Mouse (Mus musculus) liver, embryonic 13.5 days (tissue): ENCODE data around the gene Sec14l1. TPM values are rescaled to one million over a fixed set of nuclear protein-coding genes. Genes with fewer than 3 reads are reported as not detected.

Source experiments
- ATAC-seq: fragments of 200-750 bp; cut with Nextera tagmentation; 2 replicates; pipeline ENCODE4 v1.8.0; 2017; ENCODE audit warnings: low read depth, mild to moderate bottlenecking, moderate number of reproducible peaks, moderate library complexity
- DNase-seq: peaks from one replicate; pipeline ENCODE4 v3.0.0; 2022
- H3K27ac ChIP-seq: fragments of 300-500 bp; sonication (generic); 2 replicates; pipeline ENCODE4 v1.5.1; 2015; ENCODE audit warnings: moderate library complexity, mild to moderate bottlenecking, inconsistent platforms
- H3K27me3 ChIP-seq: fragments of 300-500 bp; sonication (generic); 2 replicates; pipeline ENCODE4 v1.6.1; 2015; ENCODE audit warnings: mild to moderate bottlenecking, inconsistent platforms
- H3K36me3 ChIP-seq: fragments of 300-500 bp; sonication (generic); 2 replicates; pipeline ENCODE4 v1.6.1; 2015; ENCODE audit warnings: mild to moderate bottlenecking, inconsistent platforms
- H3K4me1 ChIP-seq: fragments of 300-500 bp; sonication (generic); replicated peaks from 2 replicates; pipeline ENCODE4 v1.6.1; 2015; ENCODE audit warnings: inconsistent platforms
- H3K4me2 ChIP-seq: fragments of 300-500 bp; sonication (generic); 2 replicates; pipeline ENCODE4 v1.6.1; 2015; ENCODE audit warnings: inconsistent platforms, mild to moderate bottlenecking, moderate library complexity
- H3K4me3 ChIP-seq: fragments of 300-500 bp; sonication (generic); replicated peaks from 2 replicates; pipeline ENCODE4 v1.5.1; 2015; ENCODE audit warnings: mild to moderate bottlenecking, inconsistent platforms
- H3K9ac ChIP-seq: fragments of 300-500 bp; sonication (generic); 2 replicates; pipeline ENCODE4 v1.6.1; 2015; ENCODE audit warnings: mild to moderate bottlenecking, inconsistent platforms
- H3K9me3 ChIP-seq: fragments of 300-500 bp; sonication (generic); replicated peaks from 2 replicates; pipeline ENCODE4 v1.6.1; 2016; ENCODE audit warnings: inconsistent platforms
- WGBS: fragments of 180-500 bp; shearing (Covaris S2); methylation state at CpG from one replicate; pipeline ENCODE4 v1.1.7; 2015; ENCODE audit not compliant: insufficient replicate concordance; 5-methylcytosine and 5-hydroxymethylcytosine counted together
- polyA plus RNA-seq: library from polyadenylated mRNA; unstranded; fragments of >200 nt; fragmentation: Nextera tagmentation; extraction: Ambion mirVana; gene quantifications from 2 replicates; pipeline ENCODE4 v1.2.1, GENCODE M21; 2015

The Sec14l1 gene
- polyA plus RNA-seq, 1 experiment from 2014 or later: 19.7 TPM

DNA sequence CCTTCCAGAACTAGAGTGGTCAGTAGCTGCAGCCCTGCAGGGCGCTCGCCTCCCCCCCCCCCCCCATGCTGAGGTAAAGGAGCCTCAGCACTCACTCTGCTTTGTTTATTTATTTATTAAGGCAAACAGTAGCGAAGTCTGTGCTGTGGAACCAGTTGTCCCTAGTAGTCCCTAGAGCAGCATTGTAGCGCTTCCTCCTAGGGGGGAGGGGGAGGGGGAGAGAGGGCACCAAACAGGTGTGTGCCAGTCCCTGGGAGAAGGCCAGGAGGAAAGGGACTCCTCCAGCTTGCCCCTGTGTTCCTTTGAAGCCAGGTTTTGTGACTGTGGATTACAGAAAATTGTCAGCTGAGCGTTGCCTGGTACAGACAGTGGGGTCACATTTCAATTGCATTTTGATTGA is 4.8 kb downstream of the Sec14l1 start:
- DNase-seq: no peak
- no peak for ATAC-seq
- Histone ChIP-seq H3K27me3 (no peaks in the 10 kb centered on the region), H3K4me3 (no peak overlapping the region), H3K9me3 (no peaks in the 10 kb centered on the region), H3K9ac (no peak overlapping the region), H3K4me1 (peaks cover 61% of the 10 kb centered on the region), H3K36me3 (peaks cover 33% of the 10 kb centered on the region), H3K27ac (no peak overlapping the region), H3K4me2 (no peak overlapping the region)
- WGBS: 68% methylated on average over 4 of the region's 5 CpGs

DNA sequence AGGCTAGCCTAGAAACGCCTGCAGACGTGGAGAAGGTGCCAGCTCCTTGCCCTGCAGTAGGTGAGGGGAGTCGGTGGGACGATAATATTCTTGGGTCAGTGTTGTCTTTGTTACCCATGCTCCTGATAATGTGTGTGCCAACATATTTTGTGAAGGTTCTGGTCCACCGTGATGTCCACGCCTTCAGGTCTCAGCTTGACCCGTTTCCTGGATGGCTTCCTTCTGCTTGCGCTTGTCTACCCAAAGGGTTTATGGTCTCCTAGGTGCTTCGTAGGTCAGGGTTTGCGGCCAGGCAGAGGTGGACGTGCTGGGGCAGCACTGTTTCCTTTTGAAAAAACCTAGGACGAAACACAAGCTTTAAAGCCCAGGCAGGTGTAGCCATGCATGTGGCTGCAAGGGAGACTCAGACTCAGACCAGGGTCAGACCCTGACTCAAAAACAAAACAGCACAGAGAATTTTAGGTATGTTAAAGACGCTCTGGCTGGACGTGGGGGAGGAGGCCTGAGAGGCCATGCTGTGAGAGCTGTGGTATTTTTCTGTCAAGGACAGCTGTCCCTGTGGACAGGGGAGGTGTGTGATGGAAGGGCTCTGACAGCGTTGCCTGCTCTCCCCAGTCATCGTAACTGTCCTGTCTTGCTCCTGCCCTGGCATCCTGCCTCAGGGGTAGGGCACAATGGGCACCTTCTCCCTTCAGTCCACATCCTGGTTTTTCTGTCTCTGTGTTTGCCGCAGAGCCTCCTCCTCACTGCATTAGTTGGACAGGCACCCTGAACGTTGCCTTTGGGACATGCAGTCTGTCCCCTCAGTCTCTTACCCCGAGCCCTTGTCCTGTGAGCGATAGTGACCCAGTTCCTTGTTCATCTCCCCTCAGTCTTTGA is 5.6 kb downstream of the Sec14l1 start:
- Histone ChIP-seq H3K36me3 (peaks cover 35% of the 10 kb centered on the region), H3K9me3 (no peaks in the 10 kb centered on the region), H3K4me3 (no peak overlapping the region), H3K9ac (no peak overlapping the region), H3K27ac (no peak overlapping the region), H3K4me1 (peaks cover 61% of the 10 kb centered on the region), H3K27me3 (no peaks in the 10 kb centered on the region), H3K4me2 (no peak overlapping the region)
- DNase-seq: no peak
- no peak for ATAC-seq
- WGBS: 69% methylated on average over 20 of the region's 20 CpGs

DNA sequence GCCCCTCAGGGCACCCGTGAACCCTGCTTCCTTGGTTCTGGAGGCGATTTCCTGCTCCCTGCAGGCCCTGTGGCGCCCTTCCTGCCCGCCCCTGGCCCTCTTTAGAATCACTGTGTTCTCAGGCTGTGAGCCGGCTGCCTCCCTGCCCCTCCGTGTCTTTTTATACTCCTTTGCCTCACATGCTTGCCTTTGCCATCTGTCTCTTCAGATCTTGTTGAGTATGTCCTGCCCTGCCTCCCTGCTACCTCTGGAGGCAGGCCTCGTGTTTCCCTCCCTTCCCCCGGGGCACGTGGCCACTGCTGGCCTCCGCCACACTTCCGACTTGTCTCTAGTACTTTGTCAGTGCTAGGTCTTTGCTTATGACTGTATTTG is 6.2 kb downstream of the Sec14l1 start:
- peaks cover 56% of the 10 kb centered on the region for H3K4me1 ChIP-seq
- no peaks in the 10 kb centered on the region for H3K27me3 ChIP-seq
- H3K9me3 ChIP-seq: no peaks in the 10 kb centered on the region
- ATAC-seq: no peak; the same call in 1 of the 2 replicates
- H3K4me3 ChIP-seq: no peak overlapping the region
- 51% methylated on average over 11 of the region's 11 CpGs for WGBS
- H3K36me3 ChIP-seq: peaks cover 37% of the 10 kb centered on the region
- no peak for DNase-seq
- no peak overlapping the region for H3K4me2 ChIP-seq
- H3K27ac ChIP-seq: no peak overlapping the region
- no peak overlapping the region for H3K9ac ChIP-seq

DNA sequence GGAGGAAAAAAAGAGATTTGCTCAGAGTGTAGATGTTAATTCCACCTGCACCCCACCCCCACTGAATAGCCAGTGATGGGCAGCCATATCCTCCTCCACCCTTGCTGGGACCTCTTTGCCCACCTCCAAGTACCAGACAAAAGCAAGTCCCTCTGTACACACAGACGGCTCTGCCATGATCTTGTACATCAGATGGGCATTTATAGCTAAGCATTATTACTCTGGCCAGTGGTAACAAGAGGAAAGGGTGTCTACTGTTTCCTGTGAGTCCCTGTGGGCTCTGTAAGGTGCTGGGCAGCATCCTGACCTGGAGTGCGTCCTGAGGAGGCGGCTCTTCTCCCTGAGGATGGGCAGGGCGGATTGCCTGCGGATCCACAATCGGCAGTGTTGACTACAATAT is 7.0 kb downstream of the Sec14l1 start:
- no peak overlapping the region for H3K27ac ChIP-seq
- ATAC-seq: no peak
- 91% methylated on average over 6 of the region's 6 CpGs for WGBS
- peaks cover 55% of the 10 kb centered on the region for H3K4me1 ChIP-seq
- no peak overlapping the region for H3K4me2 ChIP-seq
- no peaks in the 10 kb centered on the region for H3K9me3 ChIP-seq
- no peaks in the 10 kb centered on the region for H3K27me3 ChIP-seq
- no peak overlapping the region for H3K4me3 ChIP-seq
- H3K36me3 ChIP-seq: peaks cover 33% of the 10 kb centered on the region
- no peak overlapping the region for H3K9ac ChIP-seq
- no peak for DNase-seq

DNA sequence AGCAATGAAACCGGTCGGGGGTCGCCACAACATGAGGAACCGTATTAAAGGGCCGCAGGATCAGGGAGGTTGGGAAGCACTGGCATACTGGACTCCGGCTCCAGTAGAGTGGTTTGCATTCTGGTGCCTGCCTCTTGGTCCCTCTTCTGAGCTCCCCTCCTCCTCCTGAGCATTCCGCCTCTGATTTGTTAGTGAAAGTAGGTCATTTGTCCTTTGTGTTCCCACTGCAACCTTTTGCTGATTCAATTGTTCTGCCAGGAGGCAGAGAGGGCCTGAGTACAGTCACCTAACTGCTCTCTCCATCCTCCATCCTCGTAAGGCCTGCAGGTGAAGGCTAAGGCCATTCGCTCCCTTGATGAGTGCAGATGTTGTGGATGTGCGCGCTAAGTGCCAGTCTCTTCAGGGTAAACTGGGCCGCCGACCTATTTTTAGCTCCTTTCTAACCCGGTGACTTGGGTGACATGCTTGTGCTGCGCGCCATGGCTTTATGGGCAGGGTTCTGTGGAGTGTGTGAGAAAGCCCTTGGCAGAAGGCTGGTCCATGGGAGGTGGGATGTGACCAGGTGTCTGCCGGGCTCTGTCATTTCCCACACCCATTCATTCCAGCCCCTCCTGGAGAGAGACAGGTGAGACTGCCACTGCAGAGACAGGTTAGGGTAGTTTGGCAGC is 8.6 kb downstream of the Sec14l1 start:
- 89% methylated on average over 17 of the region's 17 CpGs for WGBS
- Histone ChIP-seq H3K9ac (no peak overlapping the region), H3K27me3 (no peaks in the 10 kb centered on the region), H3K36me3 (peaks cover 20% of the 10 kb centered on the region), H3K27ac (no peak overlapping the region), H3K4me1 (peaks cover 53% of the 10 kb centered on the region), H3K4me2 (no peak overlapping the region), H3K4me3 (no peak overlapping the region), H3K9me3 (no peaks in the 10 kb centered on the region)
- DNase-seq (no peak), ATAC-seq (no peak)

DNA sequence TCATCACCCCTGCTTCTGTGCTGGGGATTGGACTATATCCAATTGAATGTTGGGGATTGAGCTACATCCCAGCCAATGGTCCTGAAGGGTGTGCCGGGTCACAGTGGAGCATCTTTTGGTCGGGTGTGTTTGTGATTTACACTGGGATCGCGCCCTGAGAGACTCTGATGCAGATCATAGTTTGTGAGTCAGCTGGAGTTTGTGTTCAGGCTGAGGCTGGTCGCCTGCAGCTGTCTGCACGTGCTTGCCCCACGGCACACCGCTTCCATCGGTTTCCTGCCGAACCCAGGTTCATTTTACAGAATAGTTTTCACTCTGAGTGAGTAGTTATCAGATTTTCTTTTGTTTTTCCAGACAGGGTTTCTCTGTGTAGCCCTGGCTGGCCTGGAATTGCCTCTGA is 9.6 kb downstream of the Sec14l1 start:
- Histone ChIP-seq H3K36me3 (peaks cover 18% of the 10 kb centered on the region; the same call in 1 of the 2 replicates), H3K27ac (no peak overlapping the region), H3K9me3 (no peaks in the 10 kb centered on the region), H3K4me3 (no peak overlapping the region), H3K4me2 (no peak overlapping the region), H3K4me1 (peaks cover 52% of the 10 kb centered on the region), H3K27me3 (no peaks in the 10 kb centered on the region), H3K9ac (no peak overlapping the region)
- 79% methylated on average over 10 of the region's 10 CpGs for WGBS
- ATAC-seq (no peak), DNase-seq (no peak)

DNA sequence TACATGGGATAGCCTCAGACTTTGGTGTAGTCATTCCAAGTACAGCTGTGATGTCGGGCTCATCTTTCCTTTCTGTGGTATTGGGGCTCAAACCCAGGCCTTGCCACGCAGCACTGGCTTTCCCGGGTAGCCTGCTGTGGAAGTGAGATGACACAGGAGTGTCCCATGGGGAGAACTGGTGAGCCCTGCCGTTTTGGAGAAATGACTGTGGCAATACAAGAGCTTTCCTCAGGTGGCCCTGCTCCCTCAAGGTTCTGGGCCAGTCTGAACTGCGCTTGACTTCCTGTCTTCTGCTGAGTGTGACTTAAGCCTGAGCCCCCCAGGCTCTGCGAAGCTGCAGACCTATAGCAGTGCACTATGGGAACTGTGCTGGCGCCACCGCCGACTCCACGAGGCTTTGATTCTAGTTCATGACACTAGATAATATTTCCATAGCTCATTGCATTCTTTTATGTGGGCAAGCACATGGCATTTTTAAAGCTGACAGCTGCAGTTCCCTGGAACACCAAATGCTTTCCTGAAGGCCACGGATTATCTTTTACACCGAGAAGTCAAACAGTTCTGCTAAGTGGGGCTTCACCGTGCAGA is 12.4 kb downstream of the Sec14l1 start:
- ATAC-seq (no peak), DNase-seq (no peak)
- Histone ChIP-seq H3K9me3 (no peaks in the 10 kb centered on the region), H3K4me1 (peaks cover 39% of the 10 kb centered on the region), H3K27me3 (no peaks in the 10 kb centered on the region), H3K27ac (peak overlapping the region; percentile 41; the same call in 1 of the 2 replicates), H3K4me2 (no peak overlapping the region), H3K36me3 (peaks cover 17% of the 10 kb centered on the region; the same call in 1 of the 2 replicates), H3K9ac (no peak overlapping the region), H3K4me3 (no peak overlapping the region)
- WGBS: 74% methylated on average over 13 of the region's 13 CpGs

DNA sequence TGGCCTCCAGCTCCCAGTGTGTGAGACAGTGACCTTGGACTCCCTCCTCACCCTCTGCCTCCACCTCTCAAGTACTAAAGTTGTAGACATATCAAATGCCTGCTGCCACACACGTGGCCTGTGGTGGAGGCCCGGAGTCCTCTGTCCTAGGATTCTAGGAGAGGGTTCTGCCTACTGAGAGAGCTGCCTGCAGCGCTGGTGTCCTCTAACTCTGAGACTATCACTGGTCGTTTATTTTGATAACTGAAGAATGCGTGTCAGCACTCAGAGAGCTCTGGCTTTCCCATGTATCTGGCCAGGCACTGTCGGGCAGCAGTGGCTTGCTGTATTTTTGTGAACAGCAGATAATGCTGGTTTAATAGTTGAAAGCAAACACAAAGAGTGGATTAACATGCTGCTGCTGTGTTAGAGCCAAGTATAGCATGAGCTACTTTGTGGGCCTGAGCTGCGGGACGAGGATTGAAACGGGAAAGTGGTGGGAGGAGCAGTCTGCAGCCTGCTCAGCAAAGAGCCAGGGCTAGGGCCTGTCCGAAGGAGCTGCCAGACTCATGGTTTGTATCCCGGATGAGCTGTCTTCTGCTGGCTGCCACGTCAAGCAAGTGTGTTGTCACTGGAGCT is 13.1 kb downstream of the Sec14l1 start:
- no peak for ATAC-seq
- Histone ChIP-seq H3K36me3 (peaks cover 10% of the 10 kb centered on the region; the same call in 1 of the 2 replicates), H3K27me3 (no peaks in the 10 kb centered on the region), H3K4me2 (no peak overlapping the region), H3K4me3 (no peak overlapping the region), H3K27ac (peak overlapping the region; percentile 41), H3K9ac (no peak overlapping the region), H3K4me1 (peaks cover 39% of the 10 kb centered on the region), H3K9me3 (no peaks in the 10 kb centered on the region)
- WGBS: 68% methylated on average over 12 of the region's 12 CpGs
- DNase-seq: no peak

DNA sequence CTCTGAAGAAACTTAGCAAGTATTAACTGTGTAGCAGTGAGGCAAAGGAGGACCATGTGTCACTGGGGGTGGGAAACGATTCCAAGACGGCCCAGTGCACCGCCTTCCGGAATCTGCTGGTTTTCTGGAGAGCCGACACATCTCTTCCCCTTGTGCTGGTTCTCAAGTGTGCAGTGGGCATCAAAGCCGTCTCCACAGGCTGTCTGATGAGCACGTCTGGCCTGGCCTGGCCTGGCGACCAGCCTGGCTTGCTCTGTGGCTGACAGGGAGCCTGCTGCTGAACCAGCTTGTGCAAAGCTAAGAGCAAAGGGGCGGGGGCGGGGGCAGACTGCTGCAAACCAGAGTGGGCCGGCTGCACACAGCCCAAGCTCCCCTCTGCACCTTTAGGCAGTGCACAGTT is 14.5 kb downstream of the Sec14l1 start:
- H3K4me2 ChIP-seq: no peak overlapping the region
- DNase-seq: no peak
- no peaks in the 10 kb centered on the region for H3K27me3 ChIP-seq
- WGBS: 72% methylated on average over 11 of the region's 11 CpGs
- no peak overlapping the region; the same call in 1 of the 2 replicates for H3K27ac ChIP-seq
- no peak; the same call in 1 of the 2 replicates for ATAC-seq
- no peaks in the 10 kb centered on the region for H3K9me3 ChIP-seq
- peaks cover 10% of the 10 kb centered on the region; the same call in 1 of the 2 replicates for H3K36me3 ChIP-seq
- H3K4me1 ChIP-seq: peaks cover 41% of the 10 kb centered on the region
- H3K4me3 ChIP-seq: no peak overlapping the region
- H3K9ac ChIP-seq: no peak overlapping the region

DNA sequence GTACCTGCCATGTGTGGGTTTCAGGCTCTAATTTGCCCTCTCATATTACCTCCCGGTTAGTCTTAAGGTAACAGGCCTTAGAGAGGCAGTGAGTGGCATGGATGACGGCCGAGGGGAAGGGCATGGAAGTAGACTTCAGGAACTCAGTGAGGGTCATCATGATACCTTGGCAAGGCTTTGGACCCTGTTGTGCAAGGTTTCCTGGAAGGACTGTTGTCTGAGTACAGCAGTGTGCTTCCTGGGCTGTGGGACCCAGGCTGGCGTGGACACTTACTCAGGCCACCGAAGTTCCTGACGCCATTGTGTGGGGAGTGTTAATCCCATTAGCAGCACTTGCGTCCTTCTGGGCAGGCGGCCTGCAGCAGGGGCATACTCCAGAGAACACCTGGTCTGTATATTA is 15.1 kb downstream of the Sec14l1 start:
- Histone ChIP-seq H3K4me2 (no peak overlapping the region), H3K27ac (no peak overlapping the region; the same call in 1 of the 2 replicates), H3K9ac (no peak overlapping the region), H3K27me3 (no peaks in the 10 kb centered on the region), H3K9me3 (no peaks in the 10 kb centered on the region), H3K4me3 (no peak overlapping the region), H3K36me3 (peaks cover 10% of the 10 kb centered on the region; the same call in 1 of the 2 replicates), H3K4me1 (peaks cover 45% of the 10 kb centered on the region)
- WGBS: 90% methylated on average over 8 of the region's 8 CpGs
- DNase-seq: no peak
- no peak for ATAC-seq

DNA sequence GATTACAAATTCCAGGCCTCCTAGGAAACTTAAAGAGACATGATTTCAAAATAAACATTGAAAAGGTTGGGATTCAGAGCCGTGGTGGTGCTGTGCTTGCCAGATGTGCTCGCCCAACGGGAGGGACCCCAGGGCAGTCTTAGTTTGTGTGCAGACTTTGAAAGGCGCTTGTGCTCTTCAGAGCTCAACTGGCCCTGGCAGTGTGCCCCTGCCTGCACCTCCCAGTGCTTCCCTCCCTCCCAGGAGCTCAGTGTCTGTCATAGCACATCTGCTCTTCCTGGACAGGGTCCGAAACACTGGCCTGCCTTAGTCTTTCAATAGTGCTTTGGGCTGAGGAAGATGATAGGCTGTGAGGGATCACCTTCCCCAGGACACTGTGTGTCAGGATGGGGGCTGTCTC is 15.9 kb downstream of the Sec14l1 start:
- Histone ChIP-seq H3K27ac (no peak overlapping the region), H3K4me1 (peaks cover 53% of the 10 kb centered on the region), H3K36me3 (0 out of 2 replicates have a peak, but pooled peaks cover 6% of the 10 kb centered on the region), H3K4me2 (no peak overlapping the region), H3K9ac (no peak overlapping the region), H3K4me3 (no peak overlapping the region), H3K9me3 (no peaks in the 10 kb centered on the region), H3K27me3 (no peaks in the 10 kb centered on the region)
- ATAC-seq (no peak), DNase-seq (no peak)
- WGBS: 71% methylated on average over 5 of the region's 5 CpGs
